Mouse (Mus musculus) natural killer cell, adult 2 months (primary cell): ENCODE data around the gene Ldb1.

ENCODE experiments used
- DNase-seq, 2 experiments: peaks; one replicate each; pipeline ENCODE4 v3.0.0; 2022; ENCODE audit warnings: low spot score in 2 of 2

Ldb1 gene

DNA sequence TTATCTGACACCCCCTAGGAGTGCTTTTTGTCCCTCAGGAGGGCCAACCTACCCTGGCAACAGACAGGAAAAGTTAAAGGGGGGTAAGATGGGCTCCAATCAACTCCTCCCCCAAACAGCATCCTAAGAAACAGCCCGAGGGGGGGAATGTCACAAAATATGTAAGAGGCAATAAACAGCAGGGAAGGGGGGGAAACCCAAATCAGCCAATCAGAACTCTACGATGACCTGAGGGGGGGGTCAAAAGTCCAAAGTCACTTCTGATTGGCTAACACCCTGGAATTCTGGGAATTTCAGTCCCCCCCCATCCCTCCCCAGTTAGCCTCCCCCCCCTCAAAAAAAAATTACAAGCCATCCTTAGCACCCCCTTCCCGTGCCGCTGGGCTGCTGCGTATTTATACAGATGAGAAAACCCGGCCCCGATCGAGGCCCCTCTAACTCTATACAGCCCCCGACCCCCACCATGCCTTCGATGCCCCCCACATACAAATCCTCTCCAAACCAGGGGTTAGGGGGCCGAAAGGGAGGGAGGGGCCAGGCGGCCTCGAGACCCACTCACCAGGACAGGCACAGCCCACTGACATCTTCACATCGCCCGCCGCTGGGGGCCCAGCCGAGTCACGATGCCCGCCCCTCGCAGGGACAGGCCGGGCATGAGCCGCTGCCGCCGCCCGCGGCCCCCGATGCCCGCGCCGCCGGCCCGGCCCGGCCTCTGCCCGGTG lies 582 bp downstream of the Ldb1 start, which contains the start of gene Pprc1:
Gene Pprc1, plus strand, starts transcription at position 616 of the 722 bp plus-strand sequence.
- DNase-seq, result no peak

DNA sequence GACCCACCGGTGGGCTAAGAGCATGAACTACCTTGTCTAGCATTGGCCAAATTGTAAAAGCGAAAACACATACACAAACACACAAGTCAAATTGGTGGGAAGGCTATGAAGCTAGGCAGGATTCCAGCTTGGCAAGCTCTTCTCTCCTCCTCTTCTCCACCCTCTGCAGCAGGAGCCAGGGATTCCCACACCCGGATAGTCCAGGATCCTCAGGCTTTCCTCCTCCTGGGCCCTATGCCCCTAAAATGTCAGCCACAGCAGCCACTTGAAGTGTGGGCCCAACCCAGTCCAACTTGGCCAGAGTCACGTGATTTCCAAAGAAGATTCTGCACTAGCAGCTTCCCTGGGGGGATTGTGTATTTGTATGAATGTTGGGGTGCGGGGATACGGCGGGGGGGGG lies 1.6 kb downstream of the Ldb1 start:
- DNase-seq, result no peak

- DNase-seq, result peak; percentile 27 to 51
Observed at GRCm38 (mm10) chr19:46042476-46043011, 2.5 kb downstream of the Ldb1 start.

- no peak for DNase-seq
Observed at GRCm38 (mm10) chr19:46041933-46042475, 3.0 kb downstream of the Ldb1 start.

- DNase-seq, result peak in 1 of 2 experiments; percentile 48
Observed at GRCm38 (mm10) chr19:46041299-46041932, 3.6 kb downstream of the Ldb1 start.

GRCm38 (mm10) chr19:46040149-46040902 lies 4.7 kb downstream of the Ldb1 start:
- peak; percentile 34 to 51 for DNase-seq

DNA sequence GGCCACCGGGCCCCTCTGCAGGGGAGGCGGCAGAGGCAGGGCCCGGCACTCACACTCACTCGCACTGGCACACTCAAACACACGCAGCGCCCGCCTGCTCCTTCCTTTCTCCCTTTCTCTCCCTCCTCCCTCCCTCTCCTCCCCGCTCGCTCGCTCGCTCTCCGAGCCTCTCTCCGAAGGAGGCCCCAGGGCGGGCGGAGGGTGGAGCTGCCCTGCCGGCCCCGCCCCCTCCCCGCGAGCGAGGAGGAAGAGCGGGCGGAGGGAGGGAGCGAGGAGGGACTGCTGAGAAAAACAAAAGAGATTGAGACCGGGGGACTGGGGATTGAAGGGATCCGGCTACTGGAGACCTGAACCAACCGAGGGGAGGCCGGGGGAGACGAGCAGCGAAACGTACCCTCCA lies 5.5 kb downstream of the Ldb1 start:
- peak; percentile 62 to 76 for DNase-seq

GRCm38 (mm10) chr19:46038851-46039260 lies 6.2 kb downstream of the Ldb1 start:
- no peak for DNase-seq

DNA sequence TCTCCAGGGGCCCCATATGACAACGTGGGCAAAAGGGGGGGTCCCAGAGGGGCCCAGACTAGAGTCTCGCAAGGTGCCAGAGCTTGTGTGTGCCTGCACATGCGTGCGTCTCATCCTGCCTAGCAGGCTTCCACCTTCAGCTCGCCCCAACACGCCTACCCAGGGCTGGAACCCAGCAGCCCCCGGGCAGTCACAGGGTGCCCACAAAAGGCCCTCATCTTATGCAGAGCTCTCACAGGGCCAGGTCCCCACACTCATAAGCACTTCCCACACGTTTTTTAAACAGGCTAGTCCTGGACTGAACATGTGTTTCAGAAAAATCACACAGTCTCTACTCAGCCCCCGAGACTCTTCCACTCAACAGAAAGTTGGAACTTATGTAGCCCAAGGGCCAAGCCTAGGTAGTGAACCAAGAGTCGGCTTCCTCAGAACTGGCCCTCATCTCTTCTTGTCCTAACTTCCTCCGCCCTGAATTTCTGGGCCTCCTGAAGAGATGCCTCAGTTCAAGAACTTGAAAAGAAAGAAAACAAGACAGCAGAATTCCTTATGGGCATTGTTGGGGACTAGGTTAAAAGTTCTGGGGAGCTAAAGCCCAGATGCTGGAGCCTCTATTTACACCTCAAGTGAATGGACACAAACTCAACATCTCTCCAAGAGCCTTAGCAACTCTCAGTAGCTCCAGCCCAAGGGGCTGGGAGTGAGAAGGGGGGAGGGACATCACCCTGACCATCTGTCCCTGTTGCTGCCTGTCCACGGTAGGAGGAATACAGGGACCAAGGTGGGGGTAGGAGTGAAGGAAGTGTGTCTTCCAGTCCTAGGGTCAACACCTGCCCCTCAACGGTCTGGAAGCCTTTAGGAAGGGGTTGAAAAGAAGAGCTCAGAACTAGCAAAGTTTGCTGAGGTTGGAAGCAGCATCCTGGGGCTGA lies 6.8 kb downstream of the Ldb1 start:
- DNase-seq, result no peak

- peak in 1 of 2 experiments; percentile 39 for DNase-seq
Observed at GRCm38 (mm10) chr19:46037243-46037924, 7.6 kb downstream of the Ldb1 start.

- DNase-seq, result no peak
Observed at GRCm38 (mm10) chr19:46036477-46037242, 8.4 kb downstream of the Ldb1 start.

GRCm38 (mm10) chr19:46035971-46036370 lies 9.0 kb downstream of the Ldb1 start:
- no peak for DNase-seq

GRCm38 (mm10) chr19:46033911-46034310 lies 11.1 kb downstream of the Ldb1 start:
- DNase-seq, result no peak

- no peak for DNase-seq
Observed at GRCm38 (mm10) chr19:46032731-46033510, 12.1 kb downstream of the Ldb1 start.

GRCm38 (mm10) chr19:46031689-46032432 lies 13.2 kb downstream of the Ldb1 start:
- DNase-seq, result no peak

DNA sequence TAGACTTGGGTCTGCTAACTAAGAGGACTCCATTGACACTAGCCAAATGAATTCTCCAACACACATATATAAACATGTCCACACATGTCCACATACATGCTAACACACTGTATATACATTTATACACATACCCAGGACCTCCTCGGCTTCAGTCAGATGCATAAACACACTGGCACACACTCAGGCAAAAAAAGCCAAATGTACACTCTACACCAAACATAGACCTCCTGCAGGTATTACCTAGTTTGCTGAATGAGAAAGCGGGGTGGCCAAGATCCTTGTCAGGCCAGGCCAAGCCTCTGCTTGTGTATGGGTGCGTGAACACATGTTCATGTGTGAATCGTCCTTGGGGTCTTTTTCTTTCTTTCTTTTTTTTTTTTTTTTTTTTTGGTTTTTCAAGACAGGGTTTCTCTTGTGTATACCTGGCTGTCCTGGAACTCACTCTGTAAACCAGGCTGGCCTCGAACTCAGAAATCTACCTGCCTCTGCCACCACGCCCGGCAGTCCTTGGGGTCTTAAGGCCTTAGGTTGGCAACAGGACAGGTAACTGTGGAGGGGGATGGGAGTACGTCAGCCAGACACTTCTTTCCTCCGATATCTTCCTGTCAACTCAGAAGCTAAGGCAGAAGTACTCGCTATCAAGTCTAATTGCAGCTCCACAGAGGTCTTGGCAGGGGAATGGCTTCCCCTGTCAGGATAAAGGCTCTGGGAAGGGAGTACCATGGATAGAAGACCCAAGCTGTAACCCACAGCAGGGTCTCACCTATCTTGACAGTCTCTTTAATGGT lies 14.6 kb downstream of the Ldb1 start:
- no peak for DNase-seq

- no peak for DNase-seq
Observed at GRCm38 (mm10) chr19:46029652-46030051, 15.4 kb downstream of the Ldb1 start.
